Mouse (Mus musculus) heart, embryonic 12.5 days (tissue): Measurements from ENCODE around the gene Abhd11. TPM values are rescaled to one million over a fixed set of nuclear protein-coding genes. Genes with fewer than 3 reads are reported as not detected.
"Not testable (repeated sequence)": the region's sequence is repeated elsewhere in the genome, so short reads cannot be mapped to it uniquely, and the experiment has no call there.

ENCODE experiments used
- ATAC-seq: fragments of 200-750 bp; cut with Nextera tagmentation; 2 replicates; pipeline ENCODE4 v1.8.0; 2017; ENCODE audit warnings: moderate TSS enrichment, moderate library complexity; ENCODE audit not compliant: insufficient number of reproducible peaks, low FRiP score
- H3K27ac ChIP-seq: fragments of 300-500 bp; sonication (generic); 2 replicates; pipeline ENCODE4 v1.5.1; 2016; ENCODE audit warnings: mild to moderate bottlenecking, moderate library complexity; ENCODE audit not compliant: poor library complexity, severe bottlenecking
- H3K27me3 ChIP-seq: fragments of 300-500 bp; sonication (generic); replicated peaks from 2 replicates; pipeline ENCODE4 v1.6.1; 2016; ENCODE audit warnings: mild to moderate bottlenecking, moderate library complexity
- H3K36me3 ChIP-seq: fragments of 300-500 bp; sonication (generic); 2 replicates; pipeline ENCODE4 v1.6.1; 2016; ENCODE audit warnings: mild to moderate bottlenecking, moderate library complexity
- H3K4me1 ChIP-seq: fragments of 300-500 bp; sonication (generic); replicated peaks from 2 replicates; pipeline ENCODE4 v1.6.1; 2016; ENCODE audit warnings: mild to moderate bottlenecking
- H3K4me2 ChIP-seq: fragments of 300-500 bp; sonication (generic); 2 replicates; pipeline ENCODE4 v1.6.1; 2016; ENCODE audit warnings: mild to moderate bottlenecking, moderate library complexity
- H3K4me3 ChIP-seq: fragments of 300-500 bp; sonication (generic); 2 replicates; pipeline ENCODE4 v1.5.1; 2016; ENCODE audit warnings: mild to moderate bottlenecking
- H3K9ac ChIP-seq: fragments of 300-500 bp; sonication (generic); 2 replicates; pipeline ENCODE4 v1.6.1; 2016; ENCODE audit warnings: mild to moderate bottlenecking, moderate library complexity
- H3K9me3 ChIP-seq: fragments of 300-500 bp; sonication (generic); replicated peaks from 2 replicates; pipeline ENCODE4 v1.6.1; 2016; ENCODE audit warnings: mild to moderate bottlenecking, moderate library complexity
- WGBS: fragments of 180-500 bp; shearing (Covaris S2); methylation state at CpG from one replicate; pipeline ENCODE4 v1.1.7; 2016; 5-methylcytosine and 5-hydroxymethylcytosine counted together
- polyA plus RNA-seq: library from polyadenylated mRNA; unstranded; fragments of >200 nt; fragmentation: Nextera tagmentation; extraction: Ambion mirVana; gene quantifications from 2 replicates; pipeline ENCODE4 v1.2.1, GENCODE M21; 2016

The Abhd11 gene
- polyA plus RNA-seq, 1 experiment from 2014 or later: 58.3 TPM

GRCm38 (mm10) chr5:135048539-135048938, 39.6 kb downstream of the Abhd11 start:
- peaks cover 86% of the 10 kb centered on the region for H3K36me3 ChIP-seq
- H3K4me3 ChIP-seq: no peak overlapping the region
- H3K27me3 ChIP-seq: no peaks in the 10 kb centered on the region
- H3K9me3 ChIP-seq: no peaks in the 10 kb centered on the region
- H3K4me2 ChIP-seq: no peak overlapping the region
- H3K4me1 ChIP-seq: no peaks in the 10 kb centered on the region
- no peak for ATAC-seq
- no peak overlapping the region for H3K9ac ChIP-seq
- 91% methylated on average over 5 of the region's 5 CpGs for WGBS
- H3K27ac ChIP-seq: no peak overlapping the region

- H3K9ac ChIP-seq, H3K4me3 ChIP-seq, H3K27ac ChIP-seq, H3K4me2 ChIP-seq, H3K27me3 ChIP-seq, H3K9me3 ChIP-seq, H3K4me1 ChIP-seq, ATAC-seq: not testable (repeated sequence)
- WGBS: 85% methylated on average over 6 of the region's 6 CpGs
- peaks cover 90% of the 10 kb centered on the region for H3K36me3 ChIP-seq
Measured at GRCm38 (mm10) chr5:135049268-135049667, 40.3 kb downstream of the Abhd11 start.

- Histone ChIP-seq H3K4me2 (no peak overlapping the region), H3K4me1 (no peaks in the 10 kb centered on the region), H3K36me3 (peaks cover 93% of the 10 kb centered on the region), H3K27me3 (no peaks in the 10 kb centered on the region), H3K9me3 (no peaks in the 10 kb centered on the region), H3K9ac (0 out of 2 replicates have a peak overlapping the region, but pooled peaks have one; percentile 6), H3K27ac (no peak overlapping the region), H3K4me3 (no peak overlapping the region)
- WGBS: 67% methylated on average over 12 of the region's 12 CpGs
- no peak for ATAC-seq
Measured at GRCm38 (mm10) chr5:135053356-135053755, 44.4 kb downstream of the Abhd11 start.

Other genes with a start within 250 kb of the Abhd11 start
- gene Tmem270, start 102.4 kb upstream of the Abhd11 start, polyA plus RNA-seq: not detected in 2 replicates
- gene Cldn13, start 93.6 kb upstream of the Abhd11 start, polyA plus RNA-seq: 5.4 and 10.0 TPM in 2 replicates
- 8.6 and 11.1 TPM in 2 replicates for gene Mettl27, start 76.8 kb upstream of the Abhd11 start, polyA plus RNA-seq
- 1.0 and 1.1 TPM in 2 replicates for gene Cldn4, start 62.2 kb upstream of the Abhd11 start, polyA plus RNA-seq
- 2.5 and 3.2 TPM in 2 replicates for gene Cldn3, start 22.9 kb upstream of the Abhd11 start, polyA plus RNA-seq
- 12.1 and 13.3 TPM in 2 replicates for gene Stx1a, start 14.3 kb downstream of the Abhd11 start, polyA plus RNA-seq
- gene Dnajc30, start 55.0 kb downstream of the Abhd11 start, polyA plus RNA-seq: 25.0 and 28.4 TPM in 2 replicates
- gene Bud23, start 55.8 kb downstream of the Abhd11 start, polyA plus RNA-seq: 63.6 and 68.5 TPM in 2 replicates
- 4.4 and 4.7 TPM in 2 replicates for gene Vps37d, start 69.1 kb downstream of the Abhd11 start, polyA plus RNA-seq
- 0.59 and 1.0 TPM in 2 replicates for gene Mlxipl, start 80.7 kb downstream of the Abhd11 start, polyA plus RNA-seq
- gene Tbl2, start 140.5 kb downstream of the Abhd11 start, polyA plus RNA-seq: 26.8 and 27.2 TPM in 2 replicates
- gene Bcl7b, start 159.1 kb downstream of the Abhd11 start, polyA plus RNA-seq: 34.2 and 38.2 TPM in 2 replicates
- 37.2 and 38.4 TPM in 2 replicates for gene Baz1b, start 178.1 kb downstream of the Abhd11 start, polyA plus RNA-seq
- gene Fzd9, start 242.1 kb downstream of the Abhd11 start, polyA plus RNA-seq: 6.5 and 7.7 TPM in 2 replicates